In genomic region chr3:143722082-143722481, GRCm38 (mm10) we compare ENCODE assay signal across 13 mouse cellular contexts.
"Had no signal": no experiment of that assay in that cellular context is flagged by ENCODE, and none has a peak within 500 bp of the region (broad histone marks: within the 10 kb centered on the region; RNA-seq: fewer than 3 reads in every experiment).

No protein-coding gene starts in this region.

- H3K4me1 ChIP-seq: liver, embryonic 12.5 days; midbrain, embryonic 12.5 days; neural tube, embryonic 13.5 days; stomach, embryonic 15.5 days had no signal

- H3K4me3 ChIP-seq: limb, embryonic 15.5 days; liver, embryonic 12.5 days; midbrain, embryonic 12.5 days; neural tube, embryonic 13.5 days; stomach, embryonic 15.5 days had no signal

- H3K4me2 ChIP-seq: limb, embryonic 15.5 days; liver, embryonic 12.5 days; midbrain, embryonic 12.5 days; neural tube, embryonic 13.5 days; stomach, embryonic 15.5 days had no signal

- H3K9me3 ChIP-seq: limb, embryonic 15.5 days; liver, embryonic 12.5 days; midbrain, embryonic 12.5 days; neural tube, embryonic 13.5 days; stomach, embryonic 15.5 days had no signal

- DNase-seq: kidney, adult 11 months; kidney, adult 9 months; kidney, postnatal 14 days; lung, postnatal 14 days; retina, postnatal 1 day; spleen, adult 18-20 months; thymus, postnatal 36 days had no signal

- ATAC-seq: liver, embryonic 12.5 days; midbrain, embryonic 16.5 days had no signal

- H3K27ac ChIP-seq: liver, embryonic 12.5 days; midbrain, embryonic 12.5 days; neural tube, embryonic 13.5 days; stomach, embryonic 15.5 days had no signal

- H3K36me3 ChIP-seq: limb, embryonic 15.5 days; liver, embryonic 12.5 days; midbrain, embryonic 12.5 days; neural tube, embryonic 13.5 days; stomach, embryonic 15.5 days had no signal

- H3K9ac ChIP-seq: limb, embryonic 15.5 days; liver, embryonic 12.5 days; midbrain, embryonic 12.5 days; neural tube, embryonic 13.5 days; stomach, embryonic 15.5 days had no signal

- H3K27me3 ChIP-seq: limb, embryonic 15.5 days; liver, embryonic 12.5 days; midbrain, embryonic 12.5 days; neural tube, embryonic 13.5 days; stomach, embryonic 15.5 days had no signal
